27 mouse cellular contexts compared by ENCODE assay signal in genomic region chr1:84257656-84258055, GRCm38 (mm10).
"Had no signal": no experiment of that assay in that cellular context is flagged by ENCODE, and none has a peak within 500 bp of the region (broad histone marks: within the 10 kb centered on the region; RNA-seq: fewer than 3 reads in every experiment).

No protein-coding gene starts in this region.

- DNase-seq: cerebellum, adult 2 months; cerebellum, adult 8-10 months; cerebellum, adult 9-10 months; cerebellum, adult 9-11 months; cerebellum, postnatal 14 days; cerebellum, postnatal 25 days; cerebellum, postnatal 36 days; embryo, embryonic 11 days; forebrain, postnatal 0 days; gastrocnemius, adult 2 months; gastrocnemius, postnatal 10 days; gastrocnemius, postnatal 14 days; gastrocnemius, postnatal 25 days; gastrocnemius, postnatal 36 days; heart, adult 18-20 months; heart, adult 2 months had no signal

- H3K27ac ChIP-seq: embryonic facial prominence, embryonic 10.5 days; embryonic facial prominence, embryonic 12.5 days; embryonic facial prominence, embryonic 13.5 days; embryonic facial prominence, embryonic 15.5 days; forebrain, embryonic 10.5 days; forebrain, embryonic 12.5 days; forebrain, embryonic 13.5 days; forebrain, embryonic 15.5 days; gastrocnemius, adult 2 months; heart, adult 2 months had no signal

- H3K27me3 ChIP-seq: embryonic facial prominence, embryonic 12.5 days; embryonic facial prominence, embryonic 13.5 days; embryonic facial prominence, embryonic 15.5 days; forebrain, embryonic 12.5 days; forebrain, embryonic 13.5 days; forebrain, embryonic 15.5 days had no signal

- H3K9ac ChIP-seq: embryonic facial prominence, embryonic 12.5 days; embryonic facial prominence, embryonic 13.5 days; embryonic facial prominence, embryonic 15.5 days; forebrain, embryonic 12.5 days; forebrain, embryonic 13.5 days; forebrain, embryonic 15.5 days; forebrain, postnatal 0 days had no signal

- H3K4me2 ChIP-seq: embryonic facial prominence, embryonic 12.5 days; embryonic facial prominence, embryonic 13.5 days; embryonic facial prominence, embryonic 15.5 days; forebrain, embryonic 12.5 days; forebrain, embryonic 13.5 days; forebrain, embryonic 15.5 days had no signal

- H3K9me3 ChIP-seq: embryonic facial prominence, embryonic 10.5 days; embryonic facial prominence, embryonic 12.5 days; embryonic facial prominence, embryonic 13.5 days; embryonic facial prominence, embryonic 15.5 days; forebrain, embryonic 10.5 days; forebrain, embryonic 12.5 days; forebrain, embryonic 13.5 days; forebrain, embryonic 15.5 days had no signal

- ATAC-seq: forebrain, embryonic 13.5 days; forebrain, embryonic 14.5 days; forebrain, embryonic 15.5 days; forebrain, embryonic 16.5 days; forebrain, postnatal 0 days had no signal

- H3K4me3 ChIP-seq: embryonic facial prominence, embryonic 10.5 days; embryonic facial prominence, embryonic 12.5 days; embryonic facial prominence, embryonic 13.5 days; embryonic facial prominence, embryonic 15.5 days; erythroblast, embryonic 14.5 days; forebrain, embryonic 10.5 days; forebrain, embryonic 12.5 days; forebrain, embryonic 13.5 days; forebrain, embryonic 15.5 days; gastrocnemius, adult 2 months; heart, adult 2 months had no signal

- H3K36me3 ChIP-seq: embryonic facial prominence, embryonic 10.5 days; embryonic facial prominence, embryonic 12.5 days; embryonic facial prominence, embryonic 13.5 days; embryonic facial prominence, embryonic 15.5 days; forebrain, embryonic 10.5 days; forebrain, embryonic 12.5 days; forebrain, embryonic 15.5 days had no signal

- H3K4me1 ChIP-seq: embryonic facial prominence, embryonic 10.5 days; embryonic facial prominence, embryonic 12.5 days; embryonic facial prominence, embryonic 15.5 days; forebrain, embryonic 10.5 days; forebrain, embryonic 12.5 days; forebrain, embryonic 13.5 days had no signal
